Mouse (Mus musculus): ENCODE results near the gene Dennd1b.
A peak's percentile ranks its signal among the peaks of the same experiment; 100 is the strongest.

The Dennd1b gene

DNA sequence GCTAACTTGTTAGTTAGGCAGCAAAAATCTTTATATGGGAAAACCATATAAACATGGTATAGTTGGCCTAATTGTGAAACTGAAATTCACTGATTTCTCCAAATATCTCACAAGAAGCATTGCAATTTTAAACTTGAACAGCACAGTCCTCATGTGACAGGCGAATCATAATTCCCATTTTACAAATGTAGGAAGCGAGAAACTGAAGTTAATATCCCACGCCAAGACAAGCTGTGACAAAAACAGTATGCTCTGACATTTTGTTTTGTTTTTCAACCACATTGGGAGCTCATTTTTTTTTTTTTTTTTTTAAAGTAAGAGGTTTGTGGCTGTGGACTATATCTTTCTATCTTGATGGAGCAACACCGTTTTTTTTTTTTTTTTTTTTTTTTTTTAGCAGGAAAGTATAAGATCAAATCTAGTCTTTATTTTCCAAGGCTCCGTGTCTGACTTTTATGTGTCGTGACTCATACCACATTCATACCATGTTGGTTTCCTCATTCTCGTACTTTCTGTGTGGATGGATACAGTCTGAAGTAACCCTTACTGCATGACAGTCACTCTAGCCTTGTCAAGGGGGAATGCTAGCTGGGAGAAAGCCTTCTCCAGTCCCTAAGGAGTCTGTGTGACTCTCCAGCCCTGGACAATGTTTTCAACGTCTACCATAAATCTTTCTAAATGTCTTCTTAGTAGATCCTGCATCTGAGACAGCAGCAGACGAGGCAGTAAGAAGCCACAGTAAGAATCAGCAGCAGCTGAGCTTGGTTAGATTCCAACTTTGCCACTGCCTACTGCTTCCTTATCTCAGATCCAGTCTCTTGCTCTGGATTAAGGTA is 751 bp upstream of the Dennd1b start:
- no peak for DNase-seq (ENCODE audit: low spot score in 2 of 2)

DNA sequence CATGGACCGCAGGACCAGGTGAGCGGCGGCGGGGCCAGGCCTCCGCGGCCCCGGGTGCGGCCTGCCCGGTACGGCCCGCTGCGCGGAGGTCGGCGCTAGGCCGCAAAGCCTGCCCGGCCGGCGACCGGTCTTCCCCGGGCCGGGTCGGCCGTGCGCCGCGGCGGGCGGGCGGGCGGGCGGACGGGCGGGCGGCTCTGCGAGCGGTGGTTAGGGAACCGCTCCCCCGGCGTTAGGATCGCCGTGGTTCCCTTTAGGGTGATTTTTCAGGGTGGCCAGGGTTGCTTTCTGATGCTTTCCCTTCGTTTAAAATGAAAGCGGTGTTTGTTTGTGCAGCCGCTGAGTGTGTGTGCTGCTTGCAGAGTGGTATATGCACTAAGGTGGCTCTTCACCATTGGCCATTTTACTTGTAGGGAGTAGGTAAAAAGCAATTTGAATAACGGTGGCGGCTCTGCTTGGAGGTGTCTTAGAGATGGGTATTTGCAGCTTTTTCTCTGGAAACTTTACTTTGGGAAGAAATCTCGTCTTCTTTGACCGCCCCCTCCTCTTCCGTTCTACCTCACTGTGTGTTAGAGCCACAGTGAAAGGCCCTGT is 728 bp downstream of the Dennd1b start:
- peak in 1 of 2 experiments; percentile 12 for DNase-seq (ENCODE audit: low spot score in 2 of 2)

DNA sequence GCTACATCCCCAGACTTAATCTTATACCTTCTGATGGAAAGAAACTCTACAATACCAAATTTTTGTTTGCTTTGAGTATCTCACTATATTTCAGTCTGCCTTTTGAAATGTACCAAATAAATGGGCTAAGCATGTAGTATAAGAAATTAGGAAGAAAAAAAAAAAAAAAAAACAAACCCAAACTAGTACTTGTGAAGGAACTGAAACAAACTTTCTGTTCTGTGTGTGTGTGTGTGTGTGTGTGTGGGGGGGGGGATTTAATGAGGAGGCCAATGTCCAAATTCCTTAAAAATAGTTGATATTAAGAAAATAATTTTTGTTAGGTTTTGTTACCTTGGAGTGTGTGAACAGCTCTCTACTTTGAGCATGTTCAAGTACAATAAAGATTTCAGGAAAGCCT is 1.8 kb downstream of the Dennd1b start:
- DNase-seq (ENCODE audit: low spot score in 2 of 2), result no peak

DNA sequence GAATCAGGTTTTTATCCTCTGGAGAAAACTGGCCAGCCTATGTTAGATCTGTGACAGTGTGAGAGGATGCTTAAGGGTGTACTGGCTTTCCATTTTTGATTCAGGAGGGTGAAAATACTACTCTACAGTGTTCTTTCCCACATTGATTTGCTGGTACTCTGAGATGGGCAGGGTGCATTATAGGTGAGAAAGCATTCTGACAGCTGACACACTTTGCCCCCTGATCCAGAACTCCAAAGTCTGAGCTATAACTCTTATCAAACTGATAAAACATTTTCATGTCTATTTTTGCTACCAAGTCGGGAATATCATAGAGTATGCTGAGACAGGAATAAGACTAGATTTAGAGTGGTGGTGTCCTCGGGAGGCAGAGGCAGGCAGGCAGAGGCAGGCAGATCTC is 2.3 kb downstream of the Dennd1b start:
- no peak for DNase-seq (ENCODE audit: low spot score in 2 of 2)

DNA sequence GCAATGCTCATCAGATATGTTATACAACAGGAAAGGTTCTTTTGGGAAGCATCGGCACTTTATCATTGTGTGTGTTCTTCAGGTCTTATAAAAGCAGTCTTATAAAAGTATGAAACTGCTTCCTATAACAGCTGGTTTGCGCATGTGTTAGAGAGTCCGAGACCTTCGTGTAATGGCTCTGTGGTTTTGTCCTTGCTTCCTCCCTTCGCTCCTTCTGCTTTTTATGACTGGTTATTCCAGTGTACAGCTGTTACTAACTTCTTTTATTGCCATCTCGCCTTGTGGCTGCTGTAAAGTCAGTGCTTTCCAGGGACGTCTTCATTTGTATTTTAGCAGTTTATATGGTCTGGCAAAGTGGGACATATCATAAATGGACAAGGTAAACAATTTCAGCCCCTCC is 4.2 kb downstream of the Dennd1b start:
- DNase-seq (ENCODE audit: low spot score in 2 of 2), result no peak

DNA sequence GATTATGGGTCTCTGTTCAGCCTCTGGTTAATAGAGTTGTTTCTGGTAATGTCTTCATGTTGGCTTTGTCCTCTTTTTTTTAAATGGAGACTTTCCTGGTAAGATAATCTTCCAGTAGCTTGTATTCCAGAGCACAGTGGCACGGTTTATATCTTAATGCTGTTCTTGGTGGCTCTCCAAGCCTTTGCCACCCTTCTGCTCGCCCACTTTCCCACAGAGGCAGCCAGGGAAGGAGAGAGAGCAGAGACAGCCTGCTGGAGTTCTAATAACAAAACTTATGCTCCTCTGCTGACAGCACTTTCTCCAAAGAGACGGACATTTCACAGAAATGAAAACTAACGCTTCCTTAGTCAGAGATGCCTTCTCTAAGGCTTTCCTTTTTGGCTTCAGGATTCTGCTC is 6.8 kb downstream of the Dennd1b start:
- DNase-seq (ENCODE audit: low spot score in 2 of 2), result no peak

DNA sequence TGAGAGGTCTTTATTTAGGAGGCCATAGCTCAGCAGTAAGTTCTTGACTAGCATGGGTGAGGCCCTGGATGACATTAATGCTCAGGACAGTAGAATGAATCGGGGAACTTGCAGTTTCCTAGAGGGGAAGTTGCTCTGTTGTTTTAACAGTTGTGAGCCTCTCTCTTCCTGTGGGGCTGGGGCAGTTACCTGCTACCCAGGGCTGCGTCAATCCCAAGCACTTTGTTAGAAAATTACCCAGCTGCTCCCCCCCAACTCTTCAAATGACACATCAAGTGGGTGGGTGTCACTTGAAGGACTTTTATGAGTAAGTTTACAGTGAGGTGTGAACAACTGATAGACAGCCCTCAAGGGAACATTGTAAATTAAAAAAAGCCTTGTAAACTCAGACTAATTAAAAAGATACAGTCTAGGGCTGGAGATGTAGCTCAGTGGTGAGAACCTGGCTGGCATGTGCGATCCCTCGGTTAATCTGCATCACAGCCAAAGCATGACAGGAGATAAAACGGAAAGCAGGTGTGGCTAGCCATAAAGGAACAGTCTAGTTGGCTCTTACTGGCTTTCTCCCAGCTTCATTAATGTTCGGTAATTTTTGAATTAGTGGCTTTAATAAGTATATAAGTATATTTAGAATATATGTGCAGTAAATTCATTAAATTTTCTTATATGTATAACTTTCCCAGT is 10.4 kb downstream of the Dennd1b start:
- DNase-seq (ENCODE audit: low spot score in 2 of 2), result no peak

DNA sequence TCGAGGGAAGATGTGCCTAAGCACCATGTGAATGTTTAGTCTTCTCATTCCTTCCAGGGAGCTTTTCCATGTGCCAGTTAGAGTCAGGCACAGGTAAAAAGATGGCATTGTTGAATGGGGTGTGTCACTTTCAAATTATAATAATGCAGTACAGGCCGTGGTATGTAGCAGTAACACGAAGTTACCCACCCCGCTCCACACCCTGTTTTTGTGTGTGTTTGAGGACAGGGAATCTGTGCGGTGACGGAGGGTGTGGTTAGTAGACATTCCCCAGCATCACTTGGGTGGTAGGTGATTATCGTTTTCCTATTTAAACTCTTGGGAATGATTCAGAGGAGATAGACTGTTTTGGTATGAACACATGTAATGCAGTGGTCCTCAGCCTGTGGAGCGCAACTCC is 11.6 kb downstream of the Dennd1b start:
- no peak for DNase-seq (ENCODE audit: low spot score in 2 of 2)

DNA sequence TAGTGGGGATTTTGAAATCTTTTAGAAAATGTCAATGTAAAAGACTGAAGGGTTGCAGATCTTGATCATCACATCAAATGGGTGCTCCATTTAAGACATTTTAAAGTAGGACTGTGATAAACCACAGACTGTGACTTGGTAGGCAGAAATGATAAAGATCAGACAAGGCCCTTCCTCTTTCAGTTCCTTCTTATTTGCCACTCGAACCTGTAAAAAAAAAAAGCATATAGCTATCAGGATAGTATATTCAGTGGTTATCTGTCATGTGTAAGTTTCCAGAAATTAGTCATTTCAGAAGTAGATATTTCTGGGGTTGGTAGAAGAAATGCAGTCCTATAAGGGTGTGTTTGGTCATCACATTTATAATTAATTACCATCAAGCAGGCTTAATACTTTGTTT is 12.7 kb downstream of the Dennd1b start:
- DNase-seq (ENCODE audit: low spot score in 2 of 2), result no peak

DNA sequence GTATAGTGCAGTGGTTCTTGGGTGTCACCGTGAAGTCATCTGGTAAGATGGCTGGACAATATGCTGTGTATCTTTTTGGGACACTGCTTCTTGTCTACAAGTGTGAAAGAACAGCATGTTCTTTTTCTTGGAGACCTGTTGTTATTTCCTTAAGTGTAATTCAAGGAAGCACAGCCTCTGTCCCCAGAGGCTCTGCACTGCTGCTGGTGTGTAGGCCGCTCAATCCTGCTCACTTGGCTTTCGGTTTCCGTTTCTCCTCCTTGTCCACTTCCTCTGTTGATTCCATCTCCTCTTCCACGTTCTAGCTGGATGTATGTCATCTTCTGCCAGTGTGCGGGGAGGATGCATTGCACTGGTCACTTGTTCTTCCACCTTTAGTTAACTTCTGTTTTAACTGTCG is 19.0 kb downstream of the Dennd1b start:
- no peak for DNase-seq (ENCODE audit: low spot score in 2 of 2)

DNA sequence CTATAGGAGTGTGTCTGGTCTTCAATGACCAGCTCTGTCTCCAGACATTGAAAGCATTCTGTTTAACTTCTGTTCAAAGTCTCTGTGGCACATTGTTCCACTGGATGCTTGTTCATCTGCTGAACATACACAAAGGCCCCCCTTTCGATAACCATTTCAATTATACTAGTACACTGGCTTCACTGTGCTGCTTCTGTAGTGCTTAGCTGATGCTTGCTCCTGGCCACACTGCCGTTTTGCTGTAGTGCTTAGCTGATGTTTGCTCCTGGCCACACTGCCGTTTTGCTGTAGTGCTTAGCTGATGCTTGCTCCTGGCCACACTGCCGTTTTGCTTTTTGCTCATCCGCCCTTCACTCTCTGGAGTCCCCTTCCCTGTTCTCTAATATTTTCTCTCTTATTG is 19.4 kb downstream of the Dennd1b start:
- DNase-seq (ENCODE audit: low spot score in 2 of 2), result no peak

DNA sequence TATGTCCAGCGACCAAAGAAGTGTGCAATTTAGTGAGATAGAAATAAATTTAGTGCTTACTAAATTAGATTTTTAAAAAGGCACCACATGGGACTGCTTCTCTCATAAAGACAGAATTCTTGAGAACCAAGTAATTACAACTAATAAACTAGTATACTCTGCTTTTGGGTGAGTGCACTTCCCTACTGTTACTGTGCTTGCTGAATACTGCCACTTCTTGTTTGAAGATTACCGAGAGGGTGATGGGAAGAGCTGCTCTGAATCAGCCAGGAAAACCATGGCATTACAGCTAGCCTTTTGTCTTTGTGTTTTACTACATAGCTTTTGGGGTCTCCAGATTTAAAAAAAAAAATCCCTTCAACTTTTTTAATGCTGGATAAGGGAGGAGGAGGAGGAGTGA is 19.8 kb downstream of the Dennd1b start:
- no peak for DNase-seq (ENCODE audit: low spot score in 2 of 2)

DNA sequence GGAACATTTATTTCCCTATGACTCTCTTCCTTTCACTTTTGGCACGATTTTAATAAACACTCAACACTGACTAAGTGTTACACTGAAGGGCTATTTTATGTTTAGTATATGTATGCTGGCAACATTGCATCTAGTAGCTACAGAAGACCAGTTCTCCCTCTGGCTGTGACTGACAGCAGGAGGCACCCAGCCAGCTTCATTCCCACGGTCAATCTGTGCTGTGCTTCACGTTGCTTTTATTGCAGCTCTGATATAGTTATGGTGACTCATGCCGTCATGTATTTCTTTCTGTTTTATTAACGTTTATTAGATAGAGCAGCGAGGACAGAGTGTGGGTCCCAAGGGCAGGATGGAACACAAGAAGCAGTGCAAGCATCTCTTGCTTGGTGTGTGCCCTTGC is 20.2 kb downstream of the Dennd1b start:
- DNase-seq (ENCODE audit: low spot score in 2 of 2), result no peak

DNA sequence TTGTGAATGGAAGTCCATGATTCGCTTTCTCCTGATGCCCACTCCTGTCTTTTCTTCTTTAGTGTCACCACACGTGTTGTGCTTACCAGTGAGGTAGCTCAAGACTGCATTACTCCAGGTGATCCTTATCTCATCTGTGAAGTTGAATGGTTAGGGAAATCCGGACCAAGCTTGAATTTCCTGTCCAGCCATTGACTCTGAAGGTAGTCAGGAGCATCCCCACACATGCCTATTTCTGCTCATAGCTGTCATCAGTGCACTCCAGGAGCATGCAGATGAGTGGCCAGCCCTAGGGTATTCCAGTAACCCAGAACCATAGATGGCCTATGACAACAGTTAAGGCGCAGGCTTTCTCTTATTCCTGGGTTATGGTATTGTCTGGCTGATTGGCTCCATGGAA is 20.9 kb downstream of the Dennd1b start:
- DNase-seq (ENCODE audit: low spot score in 2 of 2), result no peak

DNA sequence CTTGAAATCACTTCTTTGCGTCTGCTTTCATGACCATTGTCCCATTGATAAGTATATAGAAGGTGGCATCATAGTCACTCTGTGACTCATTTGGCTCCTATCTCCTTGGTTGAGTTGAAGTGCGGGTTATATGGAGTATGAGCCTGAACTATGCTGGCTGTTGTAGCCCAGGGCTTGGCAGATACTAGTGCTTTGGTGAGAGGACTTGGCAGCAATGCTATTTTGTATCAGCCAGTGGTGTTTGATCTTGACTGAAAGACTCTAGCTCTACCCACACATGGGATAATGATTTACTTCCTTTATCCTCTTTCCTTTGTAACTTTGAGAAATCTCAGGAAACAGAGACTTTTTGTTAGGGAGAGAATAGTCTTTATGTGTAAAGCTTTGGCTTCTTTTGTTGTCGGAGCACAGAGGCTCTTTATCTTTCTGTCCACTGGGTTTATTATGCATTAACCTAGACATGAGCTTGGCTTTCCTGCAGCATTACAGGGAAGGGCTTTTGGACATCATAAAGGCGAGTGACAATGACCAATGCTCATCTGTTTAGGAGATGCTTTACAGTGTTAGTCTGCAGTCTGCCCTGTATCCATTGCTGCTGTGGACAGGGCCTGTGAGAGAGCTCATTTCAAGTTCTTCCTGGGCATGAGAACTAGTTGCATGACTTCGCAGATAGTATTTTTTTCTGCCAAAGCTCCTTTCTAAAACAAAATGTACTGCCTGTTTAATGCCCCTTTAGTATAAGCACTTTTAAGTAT is 29.3 kb downstream of the Dennd1b start:
- no peak for DNase-seq (ENCODE audit: low spot score in 2 of 2)

DNA sequence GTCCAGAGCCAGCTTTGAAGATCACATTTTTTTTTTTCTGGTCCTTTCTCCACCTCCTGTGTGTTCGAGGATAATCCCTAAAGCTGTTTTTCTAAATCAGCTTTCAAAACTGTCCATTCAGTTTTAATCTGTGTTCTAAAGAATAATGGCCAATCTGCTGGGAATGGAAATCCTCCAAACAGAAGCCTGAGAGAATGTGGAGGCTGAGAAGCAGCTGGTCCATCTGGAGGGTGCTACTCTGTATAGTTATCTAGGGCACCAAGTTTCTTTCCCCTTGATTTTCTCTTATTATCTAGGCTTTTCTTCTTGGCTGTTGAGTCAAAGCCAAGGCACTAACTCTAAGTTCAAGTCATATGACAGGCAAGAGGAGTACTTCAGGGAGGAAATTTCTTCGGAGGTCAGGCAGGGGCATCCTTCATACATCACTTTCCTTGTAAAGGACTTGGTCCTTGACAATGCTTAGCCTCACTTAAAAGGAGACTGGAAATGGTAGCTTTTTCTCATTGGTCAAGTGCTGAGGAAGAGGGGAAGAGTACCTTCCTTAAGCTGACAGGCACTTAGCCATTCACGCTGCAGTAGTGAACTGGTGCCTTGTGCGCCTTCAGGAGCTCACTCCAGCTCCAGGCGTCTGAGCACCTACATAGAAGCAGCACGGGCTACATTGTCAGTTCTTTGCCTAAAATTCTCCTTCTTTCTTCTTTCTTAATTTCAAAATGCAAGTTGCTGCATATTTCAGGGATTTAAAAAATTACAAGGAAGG is 32.6 kb downstream of the Dennd1b start:
- DNase-seq (ENCODE audit: low spot score in 2 of 2), result no peak

DNA sequence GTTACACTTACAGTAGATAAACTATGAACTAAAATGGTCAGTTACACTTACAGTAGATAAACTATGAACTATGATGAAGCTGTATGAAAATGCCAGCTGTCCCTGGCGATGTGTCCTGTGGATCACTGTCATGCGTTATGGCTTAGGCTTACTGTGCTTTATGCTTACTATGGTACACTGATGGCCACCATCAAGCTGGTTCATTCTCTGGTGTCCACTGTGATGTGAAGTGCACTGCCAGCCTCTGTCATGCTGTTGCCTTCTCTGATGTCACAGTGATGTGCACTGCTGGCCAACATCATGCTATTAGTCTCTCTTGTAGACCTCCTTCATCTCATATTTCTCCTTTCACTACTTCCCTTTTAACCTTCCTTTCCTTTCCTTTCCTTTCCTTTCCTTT is 33.4 kb downstream of the Dennd1b start:
- no peak for DNase-seq (ENCODE audit: low spot score in 2 of 2)

DNA sequence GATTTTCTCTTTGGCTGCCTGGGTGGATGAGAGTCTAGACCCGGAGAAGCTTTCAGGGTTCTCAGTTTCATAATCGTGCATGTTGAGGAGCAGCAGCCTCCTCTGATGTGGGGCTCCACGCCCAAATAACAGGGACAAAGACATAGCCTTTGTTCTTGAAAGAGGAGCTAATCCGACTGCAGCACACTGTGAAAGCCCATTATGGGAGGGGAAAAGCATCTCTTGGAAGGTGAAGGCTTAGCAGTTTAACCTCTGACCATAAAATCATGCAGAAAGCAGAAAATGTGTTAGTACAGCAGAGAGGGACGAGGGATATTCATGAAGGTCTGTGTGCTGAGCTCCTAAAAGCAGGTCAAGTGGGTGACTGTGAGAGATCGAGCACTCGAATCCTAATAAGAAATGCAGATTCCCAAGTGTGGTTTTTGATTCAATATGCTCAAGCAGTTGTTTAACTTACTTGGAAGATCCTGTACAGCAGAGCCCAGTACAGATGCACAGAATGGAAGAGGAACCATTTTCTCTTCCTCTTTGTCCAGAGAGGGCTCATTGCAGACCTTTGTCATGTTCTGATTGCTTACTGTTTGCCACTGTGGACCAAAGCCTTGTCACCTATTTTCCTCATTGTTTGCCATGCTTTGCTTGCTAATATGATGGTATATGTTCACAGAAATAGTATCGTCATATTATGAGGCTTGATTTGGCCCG is 37.6 kb downstream of the Dennd1b start:
- DNase-seq (ENCODE audit: low spot score in 2 of 2), result no peak

DNA sequence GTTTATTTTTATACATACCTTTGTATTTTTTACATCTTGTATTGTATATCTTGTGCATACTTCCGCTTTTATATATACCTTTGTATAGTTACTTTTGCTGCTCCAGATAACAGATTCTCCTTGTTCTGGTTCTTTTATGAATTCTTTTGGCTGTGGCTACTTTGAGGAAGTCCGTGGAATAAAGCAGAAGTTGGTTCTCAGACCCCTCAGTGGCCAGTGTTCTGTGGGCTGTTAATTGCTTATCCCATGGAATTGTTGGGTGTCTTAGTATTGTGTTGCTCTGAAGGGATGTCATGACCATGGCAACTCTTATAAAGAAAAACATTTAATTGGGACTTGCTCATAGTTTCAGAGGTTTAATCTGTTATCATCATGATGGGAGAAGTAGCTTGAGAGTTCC is 40.3 kb downstream of the Dennd1b start:
- DNase-seq (ENCODE audit: low spot score in 2 of 2), result no peak

DNA sequence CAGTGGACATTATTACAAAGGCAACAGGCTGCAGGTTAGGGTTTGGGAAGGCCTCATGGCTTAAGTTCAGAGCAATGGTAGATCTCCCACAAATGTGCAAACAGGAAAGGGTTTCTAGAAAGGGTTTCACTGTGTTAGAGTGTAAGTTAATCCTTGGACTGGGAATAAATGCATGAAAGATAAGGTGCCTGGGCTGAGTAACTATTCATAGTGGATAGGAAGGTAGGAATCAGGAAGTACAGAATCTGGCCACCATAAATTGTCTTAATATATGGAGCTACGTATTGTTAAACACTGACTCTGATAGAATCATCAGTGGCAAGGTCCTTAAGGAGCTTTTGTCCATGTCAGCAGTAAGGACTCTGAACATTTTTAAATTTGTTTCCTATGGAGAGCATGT is 42.8 kb downstream of the Dennd1b start:
- no peak for DNase-seq (ENCODE audit: low spot score in 2 of 2)

DNA sequence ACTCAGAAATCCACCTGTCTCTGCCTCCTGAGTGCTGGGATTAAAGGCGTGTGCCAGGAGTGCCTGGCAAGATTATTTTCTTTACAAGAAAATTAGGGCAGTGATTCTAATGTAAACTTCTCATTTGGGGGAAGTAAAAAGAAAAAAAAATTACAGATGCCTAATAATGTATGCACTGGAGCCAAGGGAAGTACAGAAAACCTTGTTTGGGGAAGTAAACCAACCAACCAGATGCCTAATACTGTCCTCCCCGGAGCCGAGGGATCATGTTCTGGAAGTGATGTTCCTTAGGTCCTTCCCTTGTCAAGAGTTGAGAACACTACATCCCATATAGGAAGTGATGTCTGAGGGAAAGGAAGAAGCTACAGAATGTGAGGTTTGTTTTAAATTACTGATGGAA is 44.2 kb downstream of the Dennd1b start:
- DNase-seq (ENCODE audit: low spot score in 2 of 2), result no peak

Data from spleen, postnatal 14 days (tissue).